Mouse (Mus musculus) E14TG2a.4 (cell line): ENCODE measurements at regions not wholly inside any gene's neighbourhood (a gene's known extent, or its start where the extent isn't known, plus 50 kb on each side); places are given as distances from the start of the nearest gene placed in this dataset.

Experiments used
- CTCF ChIP-seq: conservative IDR thresholded peaks from 2 replicates; pipeline ENCODE4 v1.5.1; 2014; ENCODE audit warnings: low read length
- NANOG ChIP-seq: IDR thresholded peaks from 2 replicates; pipeline ENCODE4 v1.6.1; 2014; ENCODE audit warnings: borderline replicate concordance, low read length, mixed read lengths
- POU5F1 ChIP-seq: IDR thresholded peaks from 2 replicates; pipeline ENCODE4 v1.6.1; 2014; ENCODE audit warnings: low read length, borderline replicate concordance

- no peak for TF ChIP-seq CTCF
- TF ChIP-seq POU5F1: no peak
- TF ChIP-seq NANOG: no peak
Measured at GRCm38 (mm10) chr1:189142551-189142950, 134.9 kb upstream of the Kctd3 start.
